Mouse (Mus musculus) Patski (cell line): Measurements from ENCODE around the gene BC016579. TPM values are rescaled to one million over a fixed set of nuclear protein-coding genes. Genes with fewer than 3 reads are reported as not detected.

Experiments used
- ATAC-seq: fragments of 100-300 bp; one replicate; pipeline ENCODE4 v1.8.0; 2021
- CTCF ChIA-PET: fragments of 350-600 bp; sonication (Branson Sonifier 250); formaldehyde crosslinking; loops from one replicate; lab custom pipeline; 2022; ENCODE audit warnings: inconsistent platforms; lab: Charles Lee
- POLR2A ChIA-PET: fragments of 350-600 bp; sonication (Branson Sonifier 250); formaldehyde crosslinking; loops from one replicate; lab custom pipeline; 2022; ENCODE audit warnings: antibody characterized with exemption, inconsistent platforms; lab: Charles Lee
- DNase-seq: peaks from one replicate; pipeline ENCODE4 v3.0.0-alpha.2; 2011; ENCODE audit warnings: low read depth, low spot score
- H3K27me3 ChIP-seq: fragments of 371-371 bp; one replicate; pipeline ENCODE4 v1.5.1; 2021
- CTCF ChIP-seq: fragments of 100-300 bp; IDR thresholded peaks from one replicate; pipeline ENCODE4 v1.5.1; 2021
- in situ Hi-C: fragments of 300-500 bp; cut with MboI; formaldehyde crosslinking; loops from 3 replicates; pipeline ENCODE4 v1.11.1; 2018; ENCODE audit warnings: low pct_unique_long_range_greater_than_20kb, mixed read lengths
- polyA plus RNA-seq: library from polyadenylated mRNA; unstranded; gene quantifications from one replicate; pipeline ENCODE4 v1.2.3, GENCODE M21; 2021

BC016579 gene
- polyA plus RNA-seq, 1 experiment from 2014 or later = not detected

- CTCF ChIA-PET = interaction anchor here (0.8 to 1.8 kb wide), 3 partner anchors 9 to 483 kb away, joined by 3 to 10 read pairs (median 3); no protein-coding TSS in a partner anchor
- DNase-seq = no peak
- in situ Hi-C loops = loop anchor here (5.0 kb wide), 1 partner anchor 431 kb away; no protein-coding TSS in a partner anchor
- no peak for ATAC-seq
- peaks cover 4% of the 10 kb centered on the region for H3K27me3 ChIP-seq
- TF ChIP-seq CTCF = peak; percentile 67
- POLR2A ChIA-PET = no interaction called here
These were observed 22.6 kb upstream of the BC016579 start for GRCm38 (mm10) chr16:45676462-45676861.

- DNase-seq (peak; percentile 10), ATAC-seq (peak; percentile 54)
- in situ Hi-C loops = no loop called here
- POLR2A ChIA-PET = interaction anchor here (0.6 kb wide), 1 partner anchor 12 kb away, joined by 4 read pairs; no protein-coding TSS in a partner anchor
- no peak for TF ChIP-seq CTCF
- CTCF ChIA-PET = interaction anchor here (0.6 to 1.0 kb wide), 2 partner anchors 15 to 740 kb away, joined by 3 to 6 read pairs; no protein-coding TSS in a partner anchor
- no peaks in the 10 kb centered on the region for H3K27me3 ChIP-seq
These were observed 16.1 kb upstream of the BC016579 start for GRCm38 (mm10) chr16:45670005-45670404.

GRCm38 (mm10) chr16:45668178-45668577, 14.3 kb upstream of the BC016579 start:
- no peak for ATAC-seq
- H3K27me3 ChIP-seq = no peaks in the 10 kb centered on the region
- in situ Hi-C loops = no loop called here
- ChIA-PET CTCF (no interaction called here), POLR2A (no interaction called here)
- TF ChIP-seq CTCF = no peak
- DNase-seq = no peak

GRCm38 (mm10) chr16:45666136-45666535, 12.3 kb upstream of the BC016579 start:
- DNase-seq (no peak), ATAC-seq (no peak)
- CTCF ChIA-PET = interaction anchor here (0.8 to 1.2 kb wide), 2 partner anchors 19 to 36 kb away, joined by 3 to 4 read pairs; no protein-coding TSS in a partner anchor
- TF ChIP-seq CTCF = no peak
- in situ Hi-C loops = no loop called here
- peaks cover 5% of the 10 kb centered on the region for H3K27me3 ChIP-seq
- POLR2A ChIA-PET = no interaction called here

GRCm38 (mm10) chr16:45662381-45662780, 8.5 kb upstream of the BC016579 start:
- ChIA-PET POLR2A (no interaction called here), CTCF (no interaction called here)
- no peak for DNase-seq
- TF ChIP-seq CTCF = no peak
- H3K27me3 ChIP-seq = peaks cover 6% of the 10 kb centered on the region
- in situ Hi-C loops = no loop called here
- no peak for ATAC-seq

- TF ChIP-seq CTCF = no peak
- ChIA-PET CTCF (no interaction called here), POLR2A (no interaction called here)
- ATAC-seq = no peak
- DNase-seq = no peak
- in situ Hi-C loops = no loop called here
- H3K27me3 ChIP-seq = peaks cover 6% of the 10 kb centered on the region
These were observed 5.7 kb upstream of the BC016579 start for GRCm38 (mm10) chr16:45659596-45659995.

GRCm38 (mm10) chr16:45658248-45658647, 4.4 kb upstream of the BC016579 start:
- TF ChIP-seq CTCF = no peak
- H3K27me3 ChIP-seq = peaks cover 6% of the 10 kb centered on the region
- no peak for DNase-seq
- ATAC-seq = no peak
- in situ Hi-C loops = no loop called here
- CTCF ChIA-PET = interaction anchor here (1.5 kb wide), 1 partner anchor 11 kb away, joined by 5 read pairs; no protein-coding TSS in a partner anchor
- POLR2A ChIA-PET = no interaction called here

- ChIA-PET CTCF (interaction anchor here (1.5 kb wide), 1 partner anchor 11 kb away, joined by 5 read pairs; no protein-coding TSS in a partner anchor), POLR2A (no interaction called here)
- in situ Hi-C loops = no loop called here
- DNase-seq (no peak), ATAC-seq (no peak)
- H3K27me3 ChIP-seq = peaks cover 6% of the 10 kb centered on the region
- TF ChIP-seq CTCF = no peak
These were observed 3.8 kb upstream of the BC016579 start for GRCm38 (mm10) chr16:45657574-45658159.

GRCm38 (mm10) chr16:45654465-45654864, 597 bp upstream of the BC016579 start:
- no peak for ATAC-seq
- in situ Hi-C loops = no loop called here
- no peaks in the 10 kb centered on the region for H3K27me3 ChIP-seq
- CTCF ChIA-PET = no interaction called here
- POLR2A ChIA-PET = no interaction called here
- DNase-seq = no peak
- no peak for TF ChIP-seq CTCF

- ATAC-seq (no peak), DNase-seq (no peak)
- CTCF ChIA-PET = interaction anchor here (0.6 kb wide), 1 partner anchor 13 kb away, joined by 3 read pairs; no protein-coding TSS in a partner anchor
- in situ Hi-C loops = no loop called here
- no peak for TF ChIP-seq CTCF
- POLR2A ChIA-PET = no interaction called here
- no peaks in the 10 kb centered on the region for H3K27me3 ChIP-seq
These were observed 597 bp downstream of the BC016579 start for GRCm38 (mm10) chr16:45653009-45653933.
